Mouse (Mus musculus): ENCODE results near the gene Zp3. TPM values are rescaled to one million over a fixed set of nuclear protein-coding genes. Genes with fewer than 3 reads are reported as not detected.

The Zp3 gene
- total RNA-seq, 2 experiments from 2014 or later: not detected

DNA sequence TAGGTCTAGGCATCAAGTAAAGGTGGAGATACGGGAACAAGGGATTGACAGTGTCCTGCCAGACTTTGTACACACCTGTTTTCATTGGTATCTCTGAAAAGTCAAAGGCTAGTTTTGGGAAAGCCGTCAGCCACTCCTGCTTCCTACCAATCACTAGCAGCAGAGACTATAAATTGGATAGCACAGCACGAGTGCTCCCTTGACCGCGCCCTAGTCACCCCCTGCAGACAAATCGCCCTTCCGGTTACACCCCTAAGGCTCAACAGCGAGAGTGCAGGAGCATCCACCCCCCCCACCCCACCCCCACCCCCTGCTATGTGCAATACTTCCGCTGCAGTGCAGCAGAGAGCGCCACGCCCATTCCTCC is 17.8 kb upstream of the Zp3 start:
- DNase-seq: no peak

- DNase-seq: peak; percentile 99
These were observed 17.2 kb upstream of the Zp3 start for GRCm38 (mm10) chr5:135962492-135963279.

DNA sequence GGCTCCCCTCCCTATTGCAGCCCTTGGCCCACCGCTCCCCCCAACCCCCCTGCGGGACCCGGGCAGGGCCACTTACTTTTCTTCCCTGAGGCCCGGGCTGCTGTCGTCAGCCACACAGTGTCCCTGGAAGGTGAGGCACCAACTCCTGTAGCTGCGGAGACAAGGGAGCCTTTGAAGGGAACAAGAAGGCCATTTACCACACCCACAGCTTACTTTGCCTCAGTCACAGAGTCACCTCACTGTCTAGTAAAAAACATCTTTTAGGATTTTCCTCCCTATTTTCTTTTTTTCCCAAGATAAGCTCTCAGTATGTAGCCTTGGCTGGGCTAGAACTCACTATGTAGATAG is 16.6 kb upstream of the Zp3 start:
- DNase-seq: no peak

DNA sequence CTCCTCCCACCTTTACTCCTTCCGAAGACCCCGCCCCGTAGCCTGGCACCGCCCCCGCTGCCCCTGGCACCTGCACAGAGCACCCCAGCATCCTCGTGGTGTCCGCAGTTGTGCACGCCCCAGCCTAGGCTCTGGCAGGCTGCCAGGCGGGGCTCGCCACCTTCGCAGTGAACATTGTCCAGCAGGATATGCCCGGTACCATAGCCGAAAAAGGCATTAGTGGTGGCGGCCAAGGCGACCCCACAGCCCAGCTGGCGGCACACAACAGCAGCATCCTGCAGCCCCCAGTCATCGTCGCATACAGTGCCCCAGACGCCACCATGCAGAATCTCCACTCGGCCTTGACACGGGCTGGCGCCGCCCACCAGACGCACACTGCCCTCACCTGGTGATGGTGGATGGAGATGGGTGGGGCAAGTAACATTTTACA is 14.4 kb upstream of the Zp3 start:
- DNase-seq: no peak

DNA sequence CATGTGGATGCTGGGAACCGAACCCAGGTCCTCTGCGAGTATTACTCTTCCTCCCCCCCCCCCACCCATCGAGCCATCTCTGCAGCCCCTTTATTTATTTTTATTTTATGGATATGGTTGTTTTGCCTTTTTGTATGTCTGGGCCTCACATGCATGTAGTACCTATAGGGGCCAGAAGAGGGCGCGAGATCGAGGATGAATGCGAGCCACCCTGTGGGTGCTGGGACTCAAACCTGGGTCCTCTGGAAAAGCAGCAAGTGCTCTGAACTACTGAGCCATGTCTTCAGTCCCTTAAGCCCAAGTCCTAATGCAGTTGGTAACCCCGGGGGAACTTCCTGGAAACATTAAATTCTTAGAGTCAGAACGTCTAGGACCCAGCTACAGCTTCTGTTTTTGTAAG is 13.0 kb upstream of the Zp3 start:
- no peak for DNase-seq

- DNase-seq: no peak
These were observed 11.1 kb upstream of the Zp3 start for GRCm38 (mm10) chr5:135968781-135969180.

GRCm38 (mm10) chr5:135970247-135970646 is 9.7 kb upstream of the Zp3 start:
- no peak for DNase-seq

GRCm38 (mm10) chr5:135971876-135972275 is 8.0 kb upstream of the Zp3 start:
- DNase-seq: no peak

DNA sequence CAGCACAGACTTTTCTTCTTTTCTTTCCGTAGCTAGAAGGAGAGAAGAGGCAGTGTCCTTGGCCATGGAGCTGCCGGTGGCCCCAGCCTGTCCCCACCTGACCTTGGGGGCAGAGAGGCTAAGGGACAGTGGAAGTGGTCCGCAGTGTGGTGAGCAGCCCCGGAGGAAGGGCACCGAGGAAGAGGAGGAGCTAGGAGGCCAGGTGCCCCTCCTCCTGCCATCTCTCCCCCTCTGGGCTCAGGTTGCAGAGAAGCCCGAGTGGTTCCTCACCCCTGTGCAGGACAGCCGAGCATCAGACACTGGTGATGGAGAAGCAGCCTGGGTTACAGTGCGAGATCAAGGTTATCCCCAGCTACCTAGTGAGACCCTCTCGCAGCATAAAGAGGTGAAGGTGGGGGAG is 5.5 kb upstream of the Zp3 start, which contains the start of gene Ssc4d:
Ssc4d (minus strand) TSS at position 167 of the 400 bp plus-strand sequence.
- no peak for DNase-seq

- no peak for DNase-seq
These were observed 3.8 kb upstream of the Zp3 start for GRCm38 (mm10) chr5:135975893-135976668.

- DNase-seq: no peak
These were observed 518 bp upstream of the Zp3 start for GRCm38 (mm10) chr5:135979381-135979780.

- peak; percentile 55 for DNase-seq
These were observed 2.5 kb downstream of the Zp3 start for GRCm38 (mm10) chr5:135982398-135982797.

DNA sequence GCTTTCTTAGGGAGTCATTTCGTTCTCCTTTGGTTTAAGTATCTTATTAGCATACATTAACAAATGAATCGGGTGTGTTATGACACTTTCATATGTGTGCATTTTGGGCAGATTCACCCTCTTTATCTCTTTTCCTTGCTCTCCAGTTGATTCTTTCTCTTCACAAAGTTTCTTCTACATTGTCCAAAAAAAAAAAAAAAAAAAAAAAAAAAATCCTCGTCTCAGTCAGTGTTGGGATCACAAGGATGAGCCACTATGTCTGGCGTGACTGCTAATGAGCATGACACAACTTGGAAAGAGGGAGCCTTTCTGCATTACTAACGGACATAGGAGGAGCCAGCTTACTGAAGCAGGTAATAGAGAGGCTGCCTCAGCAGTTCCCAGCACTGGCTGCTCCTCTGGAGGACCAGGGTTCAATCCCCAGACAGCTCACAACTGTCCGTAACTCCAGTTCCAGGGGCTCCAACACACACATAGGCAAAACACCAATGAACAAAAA is 4.7 kb downstream of the Zp3 start:
- DNase-seq: no peak

DNA sequence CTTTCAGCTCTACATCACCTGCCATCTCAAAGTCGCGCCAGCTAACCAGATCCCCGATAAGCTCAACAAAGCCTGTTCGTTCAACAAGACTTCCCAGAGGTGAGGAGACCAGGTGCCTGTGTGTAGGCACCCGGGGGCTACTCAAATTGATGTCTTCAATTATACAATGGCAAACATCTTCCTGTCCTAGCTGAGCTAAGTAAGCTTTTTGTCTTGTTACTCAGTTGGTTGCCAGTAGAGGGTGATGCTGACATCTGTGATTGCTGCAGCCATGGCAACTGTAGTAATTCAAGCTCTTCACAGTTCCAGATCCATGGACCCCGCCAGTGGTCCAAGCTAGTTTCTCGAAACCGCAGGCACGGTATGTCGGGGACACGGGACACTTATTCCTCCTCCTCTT is 7.3 kb downstream of the Zp3 start:
- DNase-seq: no peak

DNA sequence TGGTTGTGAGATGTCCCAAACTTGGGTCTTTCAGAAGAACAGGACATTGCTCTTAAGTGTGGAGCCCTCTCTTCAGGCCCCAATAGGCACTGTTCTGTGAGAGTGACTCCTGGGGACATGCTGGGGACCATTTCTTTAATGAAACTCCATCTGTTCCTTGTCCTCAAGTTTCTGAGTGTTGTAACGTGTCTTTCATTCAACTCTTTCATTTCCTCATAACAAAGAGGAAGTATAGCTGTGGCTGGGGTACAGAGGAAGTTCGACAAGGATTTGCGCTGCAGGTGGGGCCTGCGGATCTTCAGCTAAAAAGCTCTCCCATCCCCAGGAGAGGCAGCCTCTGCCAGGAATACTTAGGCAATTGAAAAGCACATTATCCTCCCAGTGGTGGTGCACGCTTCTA is 10.7 kb downstream of the Zp3 start:
- DNase-seq: no peak

GRCm38 (mm10) chr5:135993381-135993965 is 13.6 kb downstream of the Zp3 start:
- DNase-seq: no peak

GRCm38 (mm10) chr5:135994335-135994724 is 14.4 kb downstream of the Zp3 start:
- DNase-seq: no peak

GRCm38 (mm10) chr5:135994725-135995687 is 15.1 kb downstream of the Zp3 start, which contains the start of gene Dtx2:
Gene Dtx2, plus strand, starts transcription at chr5:135994800.
- DNase-seq: peak; percentile 85

GRCm38 (mm10) chr5:135996162-135996561 is 16.3 kb downstream of the Zp3 start:
- DNase-seq: no peak

DNA sequence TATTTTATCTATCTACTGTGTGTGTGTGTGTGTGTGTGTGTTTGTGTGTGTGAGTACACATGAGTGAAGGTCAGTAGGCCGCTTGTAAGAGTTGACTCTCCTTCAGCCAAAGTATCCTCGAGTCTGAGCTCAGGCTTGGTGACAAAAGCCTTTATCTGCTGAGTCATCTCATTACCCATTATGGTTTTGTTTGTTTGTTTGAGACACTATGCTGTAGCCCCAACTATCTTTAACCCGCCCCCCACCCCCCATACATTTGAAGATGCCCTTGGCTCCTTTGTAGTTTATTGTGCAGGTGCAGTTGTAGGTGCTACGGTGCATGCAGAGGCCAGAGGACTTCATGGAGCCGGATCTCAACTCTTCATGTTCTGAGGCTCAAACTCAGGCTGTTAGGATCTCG is 21.3 kb downstream of the Zp3 start:
- DNase-seq: no peak

- DNase-seq: no peak
These were observed 22.4 kb downstream of the Zp3 start for GRCm38 (mm10) chr5:136002325-136002724.

DNA sequence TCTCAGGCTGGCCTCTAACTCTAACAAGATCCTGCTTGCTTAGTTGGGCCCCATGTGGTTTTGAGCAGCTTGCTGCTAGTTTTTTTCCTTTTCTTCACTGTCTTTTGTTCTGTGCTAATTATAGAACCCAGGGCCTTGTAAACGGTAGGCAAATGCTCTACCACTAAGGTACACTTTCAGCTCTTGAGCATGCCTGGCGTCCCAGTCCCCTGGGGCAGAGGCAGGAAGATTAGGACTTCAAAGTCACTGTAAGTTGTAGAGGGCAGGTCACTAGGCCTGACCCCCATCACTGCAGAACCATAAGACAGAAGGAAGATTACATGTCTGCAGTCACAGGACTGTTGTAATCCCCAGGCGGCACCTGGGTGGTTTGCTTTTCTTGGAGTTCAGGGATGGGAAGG is 22.9 kb downstream of the Zp3 start:
- DNase-seq: no peak

All from gastrocnemius, postnatal 25 days (tissue).